ENCODE assay signal across 10 mouse cellular contexts in the genomic region with DNA sequence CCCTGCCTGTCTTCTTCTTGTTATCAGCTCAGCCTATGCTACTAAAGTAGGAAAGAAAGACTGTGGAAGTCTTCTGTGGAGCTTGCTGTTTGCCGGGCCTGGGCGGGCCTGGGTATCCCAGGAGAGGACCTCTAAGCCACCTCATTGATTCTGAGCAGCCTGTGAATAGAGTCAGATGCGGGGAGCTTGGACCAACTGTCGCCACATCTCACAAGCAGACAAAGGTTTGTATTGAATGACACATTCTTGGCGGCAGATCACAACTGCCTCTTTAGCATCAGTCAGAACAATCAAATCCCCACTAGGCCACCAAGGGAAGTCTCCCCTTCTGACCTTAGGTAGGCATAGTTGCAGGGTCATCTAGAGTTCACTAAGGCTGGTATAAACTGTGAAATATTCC. TPM values are rescaled to one million over a fixed set of nuclear protein-coding genes. Genes with fewer than 3 reads are reported as not detected.
DNase-seq lines count a peak whose midpoint lies in the region; ATAC-seq and TF ChIP-seq lines count a peak whose summit lies in the region.
"Had no signal": no experiment of that assay in that cellular context is flagged by ENCODE, and none has a peak within 500 bp of the region (broad histone marks: within the 10 kb centered on the region; RNA-seq: fewer than 3 reads in every experiment).

No protein-coding gene starts in this region.

- no peak overlapping the region for H3K4me2 ChIP-seq in hindbrain, embryonic 16.5 days (ENCODE audit: low read length)
- no peak overlapping the region for H3K4me2 ChIP-seq in hindbrain, embryonic 11.5 days (replicated peaks; ENCODE audit: low read depth, low read length)
- H3K4me2 ChIP-seq: hindbrain, embryonic 15.5 days had no signal

- no peak for TF ChIP-seq CTCF in brain, embryonic 14.5 days (IDR thresholded peaks at IDR 0.05; ENCODE audit: borderline replicate concordance, extremely low read depth, insufficient read depth, insufficient read length)

- H3K27ac ChIP-seq in hindbrain, embryonic 10.5 days, result peak overlapping the region; percentile 85
- H3K27ac ChIP-seq in hindbrain, embryonic 16.5 days (ENCODE audit: low read depth, low read length), result no peak overlapping the region
- H3K27ac ChIP-seq in hindbrain, embryonic 11.5 days (ENCODE audit: low read depth, low read length), result no peak overlapping the region
- H3K27ac ChIP-seq: hindbrain, embryonic 15.5 days had no signal

- DNase-seq in hindbrain, embryonic 10.5 days (ENCODE audit: low spot score), result peak; percentile 48
- DNase-seq in brain, embryonic 14.5 days (ENCODE audit: low read depth), result peak; percentile 59
- DNase-seq in hindbrain, embryonic 11.5 days (ENCODE audit: low spot score), result peak; percentile 40
- DNase-seq in retina, embryonic 14.5 days (ENCODE audit: low spot score), result peak; percentile 47
- DNase-seq in ovary, postnatal 36 days (ENCODE audit: low spot score), result no peak
- DNase-seq: thymus, postnatal 4 days had no signal

- WGBS in hindbrain, embryonic 10.5 days, result 17% methylated on average over 5 of the region's 5 CpGs
- 18% methylated on average over 5 of the region's 5 CpGs for WGBS in hindbrain, embryonic 16.5 days
- WGBS in hindbrain, embryonic 11.5 days, result 15% methylated on average over 5 of the region's 5 CpGs

- no peaks in the 10 kb centered on the region for H3K36me3 ChIP-seq in hindbrain, embryonic 10.5 days
- H3K36me3 ChIP-seq in hindbrain, embryonic 16.5 days (ENCODE audit: control insufficient read depth, insufficient read depth, low read length), result no peaks in the 10 kb centered on the region
- no peaks in the 10 kb centered on the region for H3K36me3 ChIP-seq in hindbrain, embryonic 11.5 days (ENCODE audit: control insufficient read depth, insufficient read depth, low read length)
- H3K36me3 ChIP-seq: hindbrain, embryonic 15.5 days had no signal

- ATAC-seq in hindbrain, embryonic 16.5 days, result no peak
- ATAC-seq in hindbrain, embryonic 11.5 days (ENCODE audit: low FRiP score), result peak; percentile 67
- ATAC-seq in frontal cortex, adult (ENCODE audit: low TSS enrichment), result no peak
- ATAC-seq: lung, postnatal 0 days had no signal

- no peaks in the 10 kb centered on the region for H3K9me3 ChIP-seq in hindbrain, embryonic 10.5 days
- H3K9me3 ChIP-seq in hindbrain, embryonic 16.5 days (ENCODE audit: control insufficient read depth, low read length), result no peaks in the 10 kb centered on the region
- no peaks in the 10 kb centered on the region for H3K9me3 ChIP-seq in hindbrain, embryonic 11.5 days (ENCODE audit: control insufficient read depth, low read length)
- H3K9me3 ChIP-seq: hindbrain, embryonic 15.5 days had no signal

- H3K4me1 ChIP-seq in hindbrain, embryonic 10.5 days (replicated peaks), result peaks cover 47% of the 10 kb centered on the region
- H3K4me1 ChIP-seq in hindbrain, embryonic 16.5 days (ENCODE audit: control insufficient read depth, insufficient read depth, low read depth, low read length), result peaks cover 4% of the 10 kb centered on the region
- H3K4me1 ChIP-seq in hindbrain, embryonic 11.5 days (replicated peaks; ENCODE audit: control insufficient read depth, insufficient read depth, low read length), result no peaks in the 10 kb centered on the region; the same call in 1 of the 2 replicates

- H3K4me3 ChIP-seq in hindbrain, embryonic 10.5 days, result peak overlapping the region; percentile 0; the same call in 1 of the 2 replicates
- H3K4me3 ChIP-seq in hindbrain, embryonic 16.5 days (ENCODE audit: low read length), result no peak overlapping the region
- H3K4me3 ChIP-seq in hindbrain, embryonic 11.5 days (ENCODE audit: low read depth, low read length), result no peak overlapping the region
- H3K4me3 ChIP-seq: hindbrain, embryonic 15.5 days had no signal

- no peak for TF ChIP-seq POLR2A in brain, embryonic 14.5 days (IDR thresholded peaks at IDR 0.05; ENCODE audit: borderline replicate concordance, extremely low read depth, insufficient read depth, insufficient read length, poor library complexity, severe bottlenecking)

- H3K27me3 ChIP-seq in hindbrain, embryonic 10.5 days (ENCODE audit: insufficient read depth, poor library complexity, severe bottlenecking), result no peaks in the 10 kb centered on the region; the same call in 1 of the 2 replicates
- no peaks in the 10 kb centered on the region for H3K27me3 ChIP-seq in hindbrain, embryonic 16.5 days (replicated peaks; ENCODE audit: control insufficient read depth, insufficient read depth, low read length)
- H3K27me3 ChIP-seq in hindbrain, embryonic 11.5 days (ENCODE audit: control insufficient read depth, insufficient read depth, low read length), result no peaks in the 10 kb centered on the region
- H3K27me3 ChIP-seq: hindbrain, embryonic 15.5 days had no signal

- H3K9ac ChIP-seq in hindbrain, embryonic 16.5 days (ENCODE audit: low read depth, low read length), result no peak overlapping the region
- no peak overlapping the region for H3K9ac ChIP-seq in hindbrain, embryonic 11.5 days (ENCODE audit: low read depth, low read length)
- H3K9ac ChIP-seq: hindbrain, embryonic 15.5 days had no signal

RNA-seq across cellular contexts. Expression of a gene that starts 9.2 kb away (rescaled TPM):
- polyA plus RNA-seq in hindbrain, embryonic 10.5 days (2016; fragmentation: Nextera tagmentation; extraction: Ambion mirVana), result 137 and 152 TPM in 2 replicates
- polyA plus RNA-seq in hindbrain, embryonic 16.5 days (2015; fragmentation: Nextera tagmentation; extraction: Ambion mirVana), result 59.6 and 62.5 TPM in 2 replicates
- 78.0 and 126 TPM in 2 replicates for polyA plus RNA-seq in brain, embryonic 14.5 days (2012; rRNA removed)
- polyA plus RNA-seq in hindbrain, embryonic 11.5 days (2014; fragmentation: Nextera tagmentation; extraction: Ambion mirVana), result 78.4 and 86.3 TPM in 2 replicates

RNA-seq across cellular contexts. Expression of a gene that starts 11.3 kb away (rescaled TPM):
- polyA plus RNA-seq in hindbrain, embryonic 10.5 days (2016; fragmentation: Nextera tagmentation; extraction: Ambion mirVana), result 2.6 and 14.6 TPM in 2 replicates
- polyA plus RNA-seq in hindbrain, embryonic 16.5 days (2015; fragmentation: Nextera tagmentation; extraction: Ambion mirVana), result 0.49 TPM in 1 of 2 replicates, not detected in the other
- 0.29 and 0.38 TPM in 2 replicates for polyA plus RNA-seq in brain, embryonic 14.5 days (2012; rRNA removed)
- 0.31 and 2.4 TPM in 2 replicates for polyA plus RNA-seq in hindbrain, embryonic 11.5 days (2014; fragmentation: Nextera tagmentation; extraction: Ambion mirVana)

RNA-seq across cellular contexts. Expression of a gene that starts 25.5 kb away (rescaled TPM):
- polyA plus RNA-seq in hindbrain, embryonic 10.5 days (2016; fragmentation: Nextera tagmentation; extraction: Ambion mirVana), result 12.5 and 24.3 TPM in 2 replicates
- polyA plus RNA-seq in hindbrain, embryonic 16.5 days (2015; fragmentation: Nextera tagmentation; extraction: Ambion mirVana), result 27.4 and 35.8 TPM in 2 replicates
- polyA plus RNA-seq in brain, embryonic 14.5 days (2012; rRNA removed), result 6.6 and 18.7 TPM in 2 replicates
- polyA plus RNA-seq in hindbrain, embryonic 11.5 days (2014; fragmentation: Nextera tagmentation; extraction: Ambion mirVana), result 19.0 and 20.4 TPM in 2 replicates

RNA-seq across cellular contexts. Expression of a gene that starts 49.4 kb away (rescaled TPM):
- 9.5 and 10.3 TPM in 2 replicates for polyA plus RNA-seq in hindbrain, embryonic 10.5 days (2016; fragmentation: Nextera tagmentation; extraction: Ambion mirVana)
- 5.5 and 6.1 TPM in 2 replicates for polyA plus RNA-seq in hindbrain, embryonic 16.5 days (2015; fragmentation: Nextera tagmentation; extraction: Ambion mirVana)
- 18.9 and 24.5 TPM in 2 replicates for polyA plus RNA-seq in brain, embryonic 14.5 days (2012; rRNA removed)
- 5.6 and 6.9 TPM in 2 replicates for polyA plus RNA-seq in hindbrain, embryonic 11.5 days (2014; fragmentation: Nextera tagmentation; extraction: Ambion mirVana)
